Mouse (Mus musculus) T-cell, adult 2 months (primary cell): ENCODE measurements around the gene Xntrpc.

Source experiments
- DNase-seq: peaks from one replicate; pipeline ENCODE4 v3.0.0; 2022; ENCODE audit warnings: low spot score

The Xntrpc gene

GRCm38 (mm10) chr7:102081784-102082183, 16.3 kb downstream of the Xntrpc start:
- no peak for DNase-seq

GRCm38 (mm10) chr7:102082816-102083215, 17.3 kb downstream of the Xntrpc start, which contains the start of gene Trpc2:
TSS of gene Trpc2 (plus strand) at chr7:102083116.
- no peak for DNase-seq

GRCm38 (mm10) chr7:102084041-102084696, 18.7 kb downstream of the Xntrpc start:
- DNase-seq, result no peak

GRCm38 (mm10) chr7:102087336-102087735, 21.8 kb downstream of the Xntrpc start:
- DNase-seq, result no peak

GRCm38 (mm10) chr7:102099760-102100661, 34.5 kb downstream of the Xntrpc start:
- DNase-seq, result peak; percentile 51

GRCm38 (mm10) chr7:102100868-102101267, 35.4 kb downstream of the Xntrpc start:
- no peak for DNase-seq

- no peak for DNase-seq
These were observed 36.0 kb downstream of the Xntrpc start, which contains the start of gene Art1 for GRCm38 (mm10) chr7:102101487-102101886. TSS of gene Art1 (plus strand) at chr7:102101743.

GRCm38 (mm10) chr7:102102241-102102640, 36.7 kb downstream of the Xntrpc start:
- no peak for DNase-seq

- no peak for DNase-seq
These were observed 37.2 kb downstream of the Xntrpc start for GRCm38 (mm10) chr7:102102696-102103095.

- no peak for DNase-seq
These were observed 38.0 kb downstream of the Xntrpc start for GRCm38 (mm10) chr7:102103555-102103954.

GRCm38 (mm10) chr7:102104126-102104525, 38.6 kb downstream of the Xntrpc start:
- DNase-seq, result no peak

- DNase-seq, result no peak
These were observed 41.2 kb downstream of the Xntrpc start for GRCm38 (mm10) chr7:102106700-102107141.

- no peak for DNase-seq
These were observed 42.7 kb downstream of the Xntrpc start for GRCm38 (mm10) chr7:102108206-102108605.

GRCm38 (mm10) chr7:102109171-102109570, 43.7 kb downstream of the Xntrpc start, which contains the start of gene Art5:
TSS of gene Art5 (minus strand) at chr7:102109489.
- no peak for DNase-seq

- no peak for DNase-seq
These were observed 44.2 kb downstream of the Xntrpc start for GRCm38 (mm10) chr7:102109746-102110145.

GRCm38 (mm10) chr7:102113151-102113729, 47.7 kb downstream of the Xntrpc start:
- no peak for DNase-seq

- DNase-seq, result no peak
These were observed 51.2 kb downstream of the Xntrpc start, which contains the start of gene Chrna10 for GRCm38 (mm10) chr7:102116579-102117331. TSS of gene Chrna10 (minus strand) at chr7:102116828.

GRCm38 (mm10) chr7:102117382-102117781, 51.9 kb downstream of the Xntrpc start:
- DNase-seq, result no peak

- no peak for DNase-seq
These were observed 54.8 kb downstream of the Xntrpc start for GRCm38 (mm10) chr7:102120326-102120725.

- DNase-seq, result no peak
These were observed 66.9 kb downstream of the Xntrpc start for GRCm38 (mm10) chr7:102132395-102132794.

- DNase-seq, result peak; percentile 20
These were observed 72.0 kb downstream of the Xntrpc start for GRCm38 (mm10) chr7:102137464-102137863.

- no peak for DNase-seq
These were observed 72.4 kb downstream of the Xntrpc start for GRCm38 (mm10) chr7:102137898-102138297.
